In the genomic region with DNA sequence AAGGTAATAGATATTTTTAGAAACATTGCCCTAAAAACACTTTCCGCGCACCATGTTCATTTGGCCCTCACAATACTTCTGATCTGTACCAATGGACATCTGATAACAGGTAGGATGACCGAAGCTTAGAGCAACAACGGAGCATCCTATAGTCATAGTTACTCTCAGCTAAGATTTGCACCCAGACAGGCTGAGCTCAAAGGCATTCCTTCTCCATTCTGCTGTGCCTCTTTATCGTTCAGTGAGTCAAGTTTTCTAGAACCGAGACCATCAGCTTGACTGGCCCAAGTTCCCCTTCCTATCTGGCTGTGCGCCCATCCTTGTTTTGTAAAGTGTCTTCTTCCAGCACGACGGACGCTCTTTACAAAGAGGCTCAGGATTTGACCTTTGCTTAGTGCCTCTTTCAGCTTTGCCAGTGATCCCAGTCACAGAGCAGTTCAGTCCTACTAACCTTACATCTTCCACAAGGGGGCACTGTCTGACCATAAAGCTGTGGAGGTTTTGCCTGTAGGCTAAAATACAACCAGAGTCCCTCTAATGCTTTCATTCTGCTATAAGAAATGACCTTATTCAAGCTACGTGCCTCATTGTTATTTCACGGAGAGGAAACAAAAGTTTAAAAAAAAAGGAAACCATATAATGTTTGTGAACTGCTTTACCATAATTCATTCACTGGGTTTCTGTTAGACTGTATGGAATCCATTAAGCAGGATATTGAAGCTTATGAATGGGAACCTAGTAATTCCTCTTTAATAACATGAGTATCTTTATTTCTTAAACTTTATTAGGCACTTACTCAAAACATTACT, we compare ENCODE assay signal across 8 mouse cellular contexts. TPM values are rescaled to one million over a fixed set of nuclear protein-coding genes. Genes with fewer than 3 reads are reported as not detected.
DNase-seq lines count a peak whose midpoint lies in the region; ATAC-seq and TF ChIP-seq lines count a peak whose summit lies in the region.

No protein-coding gene starts in this region.

- no peaks in the 10 kb centered on the region for H3K36me3 ChIP-seq in heart, adult 2 months (ENCODE audit: control insufficient read depth, insufficient read depth, low read length)
- H3K36me3 ChIP-seq in lung, embryonic 16.5 days (ENCODE audit: control insufficient read depth, insufficient read depth, low read length) = no peaks in the 10 kb centered on the region

- WGBS in heart, adult 2 months = 43% methylated on average over 12 of the region's 12 CpGs
- WGBS in lung, embryonic 16.5 days = 43% methylated on average over 12 of the region's 12 CpGs

- no peaks in the 10 kb centered on the region for H3K27me3 ChIP-seq in heart, adult 2 months (ENCODE audit: control insufficient read depth, insufficient read depth, low read length)
- H3K27me3 ChIP-seq in lung, embryonic 16.5 days (ENCODE audit: control insufficient read depth, insufficient read depth, low read depth, low read length) = no peaks in the 10 kb centered on the region

- peak in 1 of 2 experiments; percentile 17 for DNase-seq in heart, adult 2 months
- no peak for DNase-seq in heart, adult 11 months
- peak; percentile 78 for DNase-seq in adrenal gland, postnatal 14 days
- DNase-seq in embryo, embryonic 9.5 days (ENCODE audit: extremely low spot score) = peak; percentile 76
- peak; percentile 41 to 77 for DNase-seq in heart, postnatal 14 days
- DNase-seq in layer of hippocampus, adult 11-12 months (ENCODE audit: low spot score) = peak; percentile 60
- DNase-seq in retina, postnatal 1 day = peak; percentile 87

- H3K27ac ChIP-seq in heart, adult 2 months = no peak overlapping the region
- H3K27ac ChIP-seq in lung, embryonic 16.5 days (ENCODE audit: low read length) = peak overlapping the region; percentile 70

- TF ChIP-seq EP300 in heart, adult 2 months (IDR thresholded peaks at IDR 0.05; ENCODE audit: insufficient read depth, low read depth, low read length) = no peak

- H3K4me3 ChIP-seq in heart, adult 2 months = no peak overlapping the region
- no peak overlapping the region for H3K4me3 ChIP-seq in lung, embryonic 16.5 days (ENCODE audit: low read length)

- no peak overlapping the region for H3K9ac ChIP-seq in heart, adult 2 months (ENCODE audit: low read depth, low read length)
- H3K9ac ChIP-seq in lung, embryonic 16.5 days (ENCODE audit: low read length) = no peak overlapping the region

- no peak for TF ChIP-seq POLR2A in heart, adult 2 months (IDR thresholded peaks at IDR 0.05; ENCODE audit: insufficient read depth, low read depth, low read length)

- peak; percentile 62; the same call in 1 of the 2 replicates for ATAC-seq in lung, embryonic 16.5 days (ENCODE audit: low read depth)

- no peak overlapping the region for H3K4me2 ChIP-seq in lung, embryonic 16.5 days (ENCODE audit: low read depth, low read length)

- no peaks in the 10 kb centered on the region for H3K79me2 ChIP-seq in heart, adult 2 months (replicated peaks; ENCODE audit: control insufficient read depth, insufficient read depth, low read length)

- TF ChIP-seq CTCF in heart, adult 2 months (IDR thresholded peaks at IDR 0.05) = peak; percentile 79

- intact Hi-C loops in heart, adult 2 months (cut with DNase I) = loop anchor here (2.0 to 10.0 kb wide), 2 partner anchors 933 to 1013 kb away; no protein-coding TSS in a partner anchor
- intact Hi-C loops in heart, postnatal 14 days (cut with DNase I) = loop anchor here (1.0 to 5.0 kb wide), 2 partner anchors 936 to 1013 kb away; no protein-coding TSS in a partner anchor

- H3K9me3 ChIP-seq in lung, embryonic 16.5 days (ENCODE audit: control insufficient read depth, low read length) = no peaks in the 10 kb centered on the region

- H3K4me1 ChIP-seq in heart, adult 2 months (ENCODE audit: control insufficient read depth, insufficient read depth, low read length) = no peaks in the 10 kb centered on the region
- H3K4me1 ChIP-seq in lung, embryonic 16.5 days (replicated peaks; ENCODE audit: control insufficient read depth, insufficient read depth, low read length) = peaks cover 2% of the 10 kb centered on the region; the same call in 1 of the 2 replicates

RNA-seq across cellular contexts. Expression of a gene that starts 35.2 kb away (rescaled TPM):
- total RNA-seq in heart, adult 2 months (2021) = not detected
- polyA plus RNA-seq in heart, adult 2 months (2012; rRNA removed) = 0.04 TPM in 1 of 2 replicates, not detected in the other
- not detected in 2 replicates for total RNA-seq in adrenal gland, postnatal 14 days (2021)
- under 1 TPM; 0.12 TPM for total RNA-seq in heart, postnatal 14 days (2021)
- polyA plus RNA-seq in lung, embryonic 16.5 days (2015; fragmentation: Nextera tagmentation; extraction: Ambion mirVana) = 6.6 and 7.6 TPM in 2 replicates
